Mouse (Mus musculus): ENCODE results near the gene Bpi. TPM values are rescaled to one million over a fixed set of nuclear protein-coding genes. Genes with fewer than 3 reads are reported as not detected.

Gene Bpi
- polyA plus RNA-seq, 1 experiment from 2014 or later: not detected

DNA sequence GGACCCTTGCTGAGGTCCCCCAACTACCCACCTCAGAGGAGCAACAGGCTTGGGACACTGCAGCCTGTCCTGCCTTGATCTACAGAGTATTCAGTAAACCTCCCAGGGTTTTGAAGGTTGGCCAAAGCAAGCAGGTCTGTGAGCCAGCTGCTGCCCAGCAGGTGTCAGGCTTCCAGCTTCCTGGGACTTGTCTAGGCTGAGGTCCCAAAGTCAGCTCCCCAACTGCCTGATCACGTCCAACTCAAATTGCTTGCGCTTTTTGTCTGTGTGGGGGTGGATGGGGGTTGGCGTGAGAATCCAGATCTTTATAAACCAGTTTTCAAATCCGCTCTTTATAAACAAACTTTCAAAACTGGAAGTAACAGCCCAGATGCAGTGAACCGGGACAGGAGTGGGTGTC lies 32.6 kb upstream of the Bpi start:
- H3K27ac ChIP-seq (replicated peaks): no peak overlapping the region
- no peak for ATAC-seq (ENCODE audit: insufficient number of reproducible peaks, low FRiP score, low TSS enrichment, low read depth)
- H3K4me2 ChIP-seq (replicated peaks): no peak overlapping the region
- H3K27me3 ChIP-seq: no peaks in the 10 kb centered on the region
- H3K9me3 ChIP-seq (replicated peaks): no peaks in the 10 kb centered on the region
- no peaks in the 10 kb centered on the region for H3K36me3 ChIP-seq
- H3K9ac ChIP-seq: no peak overlapping the region
- WGBS: 57% methylated on average over 5 of the region's 5 CpGs
- no peak overlapping the region for H3K4me3 ChIP-seq (replicated peaks)
- peaks cover 42% of the 10 kb centered on the region for H3K4me1 ChIP-seq

- Histone ChIP-seq H3K4me1 (peaks cover 35% of the 10 kb centered on the region), H3K9ac (peak within 1 kb of the TSS; percentile 31; the same call in 1 of the 2 replicates), H3K27ac (replicated peaks) (peak within 1 kb of the TSS; percentile 73), H3K9me3 (replicated peaks) (no peaks in the 10 kb centered on the region), H3K4me2 (replicated peaks) (peak within 1 kb of the TSS; percentile 74), H3K36me3 (no peaks in the 10 kb centered on the region), H3K4me3 (replicated peaks) (peak within 1 kb of the TSS; percentile 49), H3K27me3 (no peaks in the 10 kb centered on the region)
- peak; percentile 56 for ATAC-seq (ENCODE audit: insufficient number of reproducible peaks, low FRiP score, low TSS enrichment, low read depth)
- WGBS: under 1% methylated on average over 37 of the region's 55 CpGs
Observed at GRCm38 (mm10) chr2:158228670-158229502, 29.0 kb upstream of the Bpi start, which contains the start of gene D630003M21Rik. Gene D630003M21Rik (minus strand): TSS chr2:158229222.

- Histone ChIP-seq H3K4me1 (peaks cover 35% of the 10 kb centered on the region), H3K9me3 (replicated peaks) (no peaks in the 10 kb centered on the region), H3K4me3 (replicated peaks) (peak overlapping the region; percentile 49), H3K4me2 (replicated peaks) (peak overlapping the region; percentile 74), H3K27ac (replicated peaks) (peak overlapping the region; percentile 55), H3K9ac (no peak overlapping the region), H3K36me3 (no peaks in the 10 kb centered on the region), H3K27me3 (no peaks in the 10 kb centered on the region)
- 19% methylated on average over 7 of the region's 7 CpGs for WGBS
- no peak for ATAC-seq (ENCODE audit: insufficient number of reproducible peaks, low FRiP score, low TSS enrichment, low read depth)
Observed at GRCm38 (mm10) chr2:158229503-158229892, 28.4 kb upstream of the Bpi start.

DNA sequence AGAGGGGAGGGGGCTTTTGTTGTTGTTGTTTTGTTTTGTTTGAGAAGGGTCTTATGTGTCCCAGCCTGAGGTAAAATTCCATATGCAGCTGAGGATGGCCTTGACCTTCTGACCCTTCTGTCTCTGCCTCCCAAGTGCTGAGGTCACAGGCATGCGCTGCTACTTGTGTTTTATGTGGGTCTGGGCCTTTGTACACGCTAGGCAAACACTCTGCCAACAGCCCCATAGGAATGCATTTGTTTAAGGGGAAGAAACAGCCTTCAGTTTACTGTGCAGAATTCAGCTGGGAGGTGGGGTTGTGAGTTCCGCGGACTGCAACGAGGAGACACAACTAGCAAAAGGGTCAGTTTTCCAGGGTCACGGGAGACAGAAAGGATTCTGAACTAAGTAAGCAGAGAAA lies 27.3 kb upstream of the Bpi start:
- no peak overlapping the region for H3K4me3 ChIP-seq (replicated peaks)
- no peaks in the 10 kb centered on the region for H3K27me3 ChIP-seq
- no peaks in the 10 kb centered on the region for H3K36me3 ChIP-seq
- ATAC-seq (ENCODE audit: insufficient number of reproducible peaks, low FRiP score, low TSS enrichment, low read depth): no peak
- H3K9ac ChIP-seq: no peak overlapping the region
- WGBS: 33% methylated on average over 6 of the region's 6 CpGs
- H3K27ac ChIP-seq (replicated peaks): 0 out of 2 replicates have a peak overlapping the region, but pooled peaks have one; percentile 25
- H3K9me3 ChIP-seq (replicated peaks): no peaks in the 10 kb centered on the region
- H3K4me2 ChIP-seq (replicated peaks): no peak overlapping the region
- H3K4me1 ChIP-seq: peaks cover 31% of the 10 kb centered on the region

DNA sequence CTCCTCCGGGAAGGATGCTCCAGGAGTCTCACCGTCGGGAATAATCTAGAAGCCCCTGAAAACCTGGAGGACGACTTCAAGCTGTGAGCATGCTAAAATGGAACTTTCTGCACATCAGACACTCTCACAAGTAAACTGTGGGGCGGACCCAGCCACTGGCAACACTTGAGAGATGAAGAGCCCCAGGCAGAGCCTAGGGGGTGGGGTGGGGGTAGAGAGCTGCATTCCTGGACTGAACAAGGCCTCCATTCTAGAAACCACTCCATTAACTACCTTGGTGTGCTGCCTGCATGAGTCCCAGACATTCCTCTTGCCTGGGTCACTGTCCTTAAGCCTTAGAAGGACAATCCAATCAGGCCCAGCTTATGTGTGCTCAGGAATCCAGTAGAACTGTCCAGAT lies 26.8 kb upstream of the Bpi start:
- Histone ChIP-seq H3K27me3 (no peaks in the 10 kb centered on the region), H3K4me2 (replicated peaks) (no peak overlapping the region), H3K9me3 (replicated peaks) (no peaks in the 10 kb centered on the region), H3K36me3 (no peaks in the 10 kb centered on the region), H3K4me1 (peaks cover 31% of the 10 kb centered on the region), H3K27ac (replicated peaks) (no peak overlapping the region), H3K9ac (no peak overlapping the region), H3K4me3 (replicated peaks) (no peak overlapping the region)
- 38% methylated on average over 5 of the region's 5 CpGs for WGBS
- ATAC-seq (ENCODE audit: insufficient number of reproducible peaks, low FRiP score, low TSS enrichment, low read depth): no peak

- no peak for ATAC-seq (ENCODE audit: insufficient number of reproducible peaks, low FRiP score, low TSS enrichment, low read depth)
- H3K27ac ChIP-seq (replicated peaks): no peak overlapping the region
- H3K27me3 ChIP-seq: no peaks in the 10 kb centered on the region
- no peak overlapping the region for H3K4me2 ChIP-seq (replicated peaks)
- H3K36me3 ChIP-seq: no peaks in the 10 kb centered on the region
- H3K4me1 ChIP-seq: peaks cover 31% of the 10 kb centered on the region
- 34% methylated on average over 3 of the region's 3 CpGs for WGBS
- H3K9ac ChIP-seq: no peak overlapping the region
- H3K4me3 ChIP-seq (replicated peaks): no peak overlapping the region
- no peaks in the 10 kb centered on the region for H3K9me3 ChIP-seq (replicated peaks)
Observed at GRCm38 (mm10) chr2:158232414-158232813, 25.5 kb upstream of the Bpi start.

DNA sequence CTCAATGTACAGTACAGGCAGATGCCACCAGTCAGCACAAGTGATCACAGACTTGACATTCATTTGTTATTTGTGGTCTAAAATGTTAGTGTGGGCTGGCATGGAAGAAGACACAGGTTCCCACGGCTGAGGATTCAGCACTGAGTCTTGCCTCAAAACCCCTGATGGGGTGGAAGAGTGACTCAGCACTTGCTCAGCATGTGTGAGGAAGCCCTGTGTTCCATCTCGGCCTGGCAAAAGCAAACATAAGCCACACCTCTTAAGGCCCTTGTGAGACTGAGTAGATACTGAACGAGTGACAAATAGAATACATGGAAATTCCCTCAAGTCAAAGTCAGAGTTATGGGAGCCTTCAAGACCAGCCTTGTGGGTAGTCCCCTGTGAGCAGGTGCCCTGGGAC lies 24.8 kb upstream of the Bpi start:
- Histone ChIP-seq H3K4me3 (replicated peaks) (no peak overlapping the region), H3K27me3 (no peaks in the 10 kb centered on the region), H3K9ac (no peak overlapping the region), H3K4me2 (replicated peaks) (no peak overlapping the region), H3K27ac (replicated peaks) (no peak overlapping the region), H3K9me3 (replicated peaks) (no peaks in the 10 kb centered on the region), H3K36me3 (no peaks in the 10 kb centered on the region), H3K4me1 (peaks cover 25% of the 10 kb centered on the region)
- 62% methylated on average over 3 of the region's 3 CpGs for WGBS
- no peak for ATAC-seq (ENCODE audit: insufficient number of reproducible peaks, low FRiP score, low TSS enrichment, low read depth)

DNA sequence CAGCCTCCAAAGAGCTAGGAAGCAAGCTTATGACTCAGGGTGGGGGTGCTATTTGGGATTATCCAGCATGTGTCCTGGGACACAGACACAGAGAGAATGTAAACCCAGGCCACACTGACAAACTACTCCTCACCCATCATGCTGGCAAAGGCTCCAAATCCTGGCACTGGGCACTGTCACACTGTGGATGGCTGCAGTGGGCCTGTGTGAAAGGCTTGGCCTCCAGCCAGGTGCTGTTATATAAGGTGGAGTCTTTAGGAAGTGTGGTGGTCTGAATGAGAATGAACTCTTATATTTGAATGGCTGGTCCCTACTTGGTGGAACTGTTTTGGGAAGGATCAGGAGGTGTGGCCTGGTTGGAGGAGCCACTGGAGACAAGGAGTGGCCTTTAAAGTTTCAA lies 21.2 kb upstream of the Bpi start:
- H3K4me2 ChIP-seq (replicated peaks): no peak overlapping the region
- no peaks in the 10 kb centered on the region for H3K36me3 ChIP-seq
- no peaks in the 10 kb centered on the region for H3K4me1 ChIP-seq
- H3K27ac ChIP-seq (replicated peaks): no peak overlapping the region
- ATAC-seq (ENCODE audit: insufficient number of reproducible peaks, low FRiP score, low TSS enrichment, low read depth): no peak
- no peak overlapping the region for H3K9ac ChIP-seq
- no peaks in the 10 kb centered on the region for H3K27me3 ChIP-seq
- H3K9me3 ChIP-seq (replicated peaks): no peaks in the 10 kb centered on the region
- H3K4me3 ChIP-seq (replicated peaks): no peak overlapping the region

DNA sequence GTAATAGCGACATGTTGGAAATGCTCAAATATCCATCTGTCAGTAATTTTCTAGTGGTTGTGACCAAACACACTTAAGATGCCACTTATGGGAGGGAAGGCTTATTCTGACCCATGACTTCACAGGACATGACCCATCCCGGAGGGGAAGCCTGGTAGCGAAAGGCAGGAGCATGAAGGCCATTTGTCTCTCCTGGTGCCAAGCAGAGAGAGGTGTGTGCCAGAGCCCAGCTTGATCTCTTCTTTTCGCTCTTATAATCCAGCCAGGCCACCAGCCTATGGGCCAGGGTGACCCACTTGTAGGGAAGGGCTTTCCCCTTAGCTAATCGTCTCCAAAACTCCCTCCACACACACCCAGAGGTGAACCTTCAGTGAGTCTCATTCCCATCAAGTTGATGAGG lies 19.8 kb upstream of the Bpi start:
- Histone ChIP-seq H3K36me3 (no peaks in the 10 kb centered on the region), H3K9me3 (replicated peaks) (no peaks in the 10 kb centered on the region), H3K4me1 (peaks cover 1% of the 10 kb centered on the region; the same call in 1 of the 2 replicates), H3K4me2 (replicated peaks) (no peak overlapping the region), H3K9ac (no peak overlapping the region), H3K4me3 (replicated peaks) (no peak overlapping the region), H3K27me3 (no peaks in the 10 kb centered on the region), H3K27ac (replicated peaks) (no peak overlapping the region)
- WGBS: 79% methylated on average over 5 of the region's 5 CpGs
- ATAC-seq (ENCODE audit: insufficient number of reproducible peaks, low FRiP score, low TSS enrichment, low read depth): no peak

DNA sequence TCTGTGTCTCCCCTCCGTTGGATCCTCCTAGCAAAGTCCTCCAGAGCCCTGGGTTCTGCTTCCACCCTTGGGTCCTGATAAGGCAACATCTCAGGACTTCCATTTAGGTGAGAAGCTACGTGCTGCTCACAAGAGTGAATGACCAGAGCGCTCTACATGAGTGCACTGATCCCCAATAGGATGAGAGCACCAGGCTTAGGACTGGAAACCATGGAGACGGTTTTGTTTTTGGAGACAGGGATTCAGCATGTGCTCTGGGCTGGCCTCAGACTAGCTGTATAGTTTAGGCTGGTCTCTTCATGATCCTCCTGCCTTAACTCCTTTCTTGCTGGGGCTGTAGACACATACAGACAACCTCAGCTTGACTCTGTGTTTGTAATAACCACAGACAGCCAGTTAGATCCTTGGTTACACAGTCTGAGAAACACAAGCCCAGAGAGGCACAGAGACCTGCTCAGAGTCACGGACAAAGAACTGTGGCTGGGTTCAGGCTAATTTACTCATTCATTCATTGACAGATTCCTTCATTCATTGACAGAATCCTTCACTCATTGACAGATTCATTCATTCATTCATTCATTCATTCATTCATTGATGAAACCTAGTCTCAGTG lies 16.7 kb upstream of the Bpi start:
- WGBS: 71% methylated on average over 5 of the region's 5 CpGs
- no peak for ATAC-seq (ENCODE audit: insufficient number of reproducible peaks, low FRiP score, low TSS enrichment, low read depth)

GRCm38 (mm10) chr2:158242170-158242896 lies 15.6 kb upstream of the Bpi start:
- no peaks in the 10 kb centered on the region for H3K27me3 ChIP-seq
- no peaks in the 10 kb centered on the region for H3K9me3 ChIP-seq (replicated peaks)
- H3K4me1 ChIP-seq: peaks cover 6% of the 10 kb centered on the region; the same call in 1 of the 2 replicates
- no peak overlapping the region for H3K9ac ChIP-seq
- ATAC-seq (ENCODE audit: insufficient number of reproducible peaks, low FRiP score, low TSS enrichment, low read depth): no peak
- WGBS: 87% methylated on average over 18 of the region's 18 CpGs
- no peak overlapping the region for H3K4me2 ChIP-seq (replicated peaks)
- H3K4me3 ChIP-seq (replicated peaks): no peak overlapping the region
- H3K27ac ChIP-seq (replicated peaks): no peak overlapping the region
- no peaks in the 10 kb centered on the region for H3K36me3 ChIP-seq

More for the DNA sequence above, 16.7 kb upstream of the Bpi start:
- H3K27me3 ChIP-seq: no peaks in the 10 kb centered on the region
- no peak overlapping the region for H3K4me3 ChIP-seq (replicated peaks)
- no peaks in the 10 kb centered on the region for H3K36me3 ChIP-seq
- no peak overlapping the region for H3K9ac ChIP-seq
- H3K27ac ChIP-seq (replicated peaks): no peak overlapping the region
- peaks cover 6% of the 10 kb centered on the region; the same call in 1 of the 2 replicates for H3K4me1 ChIP-seq
- no peaks in the 10 kb centered on the region for H3K9me3 ChIP-seq (replicated peaks)
- no peak overlapping the region for H3K4me2 ChIP-seq (replicated peaks)

Data from embryonic facial prominence, embryonic 15.5 days (tissue).